Mouse (Mus musculus): Measurements from ENCODE around the gene Cpa4. TPM values are rescaled to one million over a fixed set of nuclear protein-coding genes. Genes with fewer than 3 reads are reported as not detected.

The Cpa4 gene
- polyA plus RNA-seq, 1 experiment from 2014 or later, result 0.12 TPM

GRCm38 (mm10) chr6:30542277-30542676 is 25.9 kb upstream of the Cpa4 start:
- peaks cover 55% of the 10 kb centered on the region for H3K4me1 ChIP-seq (ENCODE audit: insufficient read depth, low read length)
- no peaks in the 10 kb centered on the region for H3K9me3 ChIP-seq (ENCODE audit: low read length)
- WGBS, result 70% methylated on average over 6 of the region's 6 CpGs
- no peak overlapping the region for H3K27ac ChIP-seq (ENCODE audit: low read length)
- H3K36me3 ChIP-seq (ENCODE audit: insufficient read depth, low read length), result no peaks in the 10 kb centered on the region
- no peak overlapping the region for H3K9ac ChIP-seq (replicated peaks; ENCODE audit: low read length)
- H3K27me3 ChIP-seq (ENCODE audit: insufficient read depth, low read length), result no peaks in the 10 kb centered on the region
- no peak for ATAC-seq (ENCODE audit: low FRiP score, low TSS enrichment)
- H3K4me3 ChIP-seq (ENCODE audit: low read length), result no peak overlapping the region
- no peak overlapping the region for H3K4me2 ChIP-seq (replicated peaks; ENCODE audit: low read depth, low read length)

DNA sequence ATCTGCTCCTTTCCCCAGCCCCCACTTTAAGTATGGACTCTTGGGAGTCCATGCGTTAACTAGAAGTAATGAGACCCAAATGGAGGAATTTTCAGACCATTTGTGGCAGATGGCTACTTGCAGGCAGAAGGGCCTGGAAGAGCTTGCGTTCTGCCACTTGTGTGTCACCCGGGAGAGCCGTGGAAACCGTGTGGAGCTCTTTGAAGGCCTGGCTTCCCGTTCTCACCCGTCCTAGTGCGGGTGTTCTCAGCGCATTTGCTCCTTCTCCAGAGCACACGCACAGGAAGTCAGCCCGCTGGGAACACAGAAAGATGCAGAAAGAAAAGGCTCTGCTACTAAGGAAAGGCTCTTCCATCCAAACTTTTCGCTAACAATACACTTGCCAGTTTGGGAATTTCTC is 25.1 kb upstream of the Cpa4 start:
- Histone ChIP-seq H3K4me2 (replicated peaks; ENCODE audit: low read depth, low read length) (no peak overlapping the region), H3K27ac (ENCODE audit: low read length) (peak overlapping the region; percentile 81), H3K9ac (replicated peaks; ENCODE audit: low read length) (peak overlapping the region; percentile 25), H3K36me3 (ENCODE audit: insufficient read depth, low read length) (no peaks in the 10 kb centered on the region), H3K9me3 (ENCODE audit: low read length) (no peaks in the 10 kb centered on the region), H3K4me3 (ENCODE audit: low read length) (no peak overlapping the region), H3K4me1 (ENCODE audit: insufficient read depth, low read length) (peaks cover 60% of the 10 kb centered on the region), H3K27me3 (ENCODE audit: insufficient read depth, low read length) (no peaks in the 10 kb centered on the region)
- 33% methylated on average over 12 of the region's 12 CpGs for WGBS
- no peak for ATAC-seq (ENCODE audit: low FRiP score, low TSS enrichment)

GRCm38 (mm10) chr6:30543851-30544250 is 24.3 kb upstream of the Cpa4 start:
- 10% methylated on average over 8 of the region's 8 CpGs for WGBS
- Histone ChIP-seq H3K9me3 (ENCODE audit: low read length) (no peaks in the 10 kb centered on the region), H3K36me3 (ENCODE audit: insufficient read depth, low read length) (no peaks in the 10 kb centered on the region), H3K4me3 (ENCODE audit: low read length) (peak overlapping the region; percentile 9; the same call in 1 of the 2 replicates), H3K9ac (replicated peaks; ENCODE audit: low read length) (0 out of 2 replicates have a peak overlapping the region, but pooled peaks have one; percentile 0), H3K27me3 (ENCODE audit: insufficient read depth, low read length) (no peaks in the 10 kb centered on the region), H3K4me1 (ENCODE audit: insufficient read depth, low read length) (peaks cover 61% of the 10 kb centered on the region), H3K27ac (ENCODE audit: low read length) (peak overlapping the region; percentile 81), H3K4me2 (replicated peaks; ENCODE audit: low read depth, low read length) (peak overlapping the region; percentile 0)
- no peak for ATAC-seq (ENCODE audit: low FRiP score, low TSS enrichment)

GRCm38 (mm10) chr6:30545689-30546088 is 22.5 kb upstream of the Cpa4 start:
- ATAC-seq (ENCODE audit: low FRiP score, low TSS enrichment), result no peak
- no peaks in the 10 kb centered on the region for H3K36me3 ChIP-seq (ENCODE audit: insufficient read depth, low read length)
- no peaks in the 10 kb centered on the region for H3K27me3 ChIP-seq (ENCODE audit: insufficient read depth, low read length)
- 54% methylated on average over 7 of the region's 7 CpGs for WGBS
- H3K4me3 ChIP-seq (ENCODE audit: low read length), result no peak overlapping the region
- H3K4me2 ChIP-seq (replicated peaks; ENCODE audit: low read depth, low read length), result peak overlapping the region; percentile 22; the same call in 1 of the 2 replicates
- H3K9ac ChIP-seq (replicated peaks; ENCODE audit: low read length), result peak overlapping the region; percentile 35; the same call in 1 of the 2 replicates
- peaks cover 73% of the 10 kb centered on the region for H3K4me1 ChIP-seq (ENCODE audit: insufficient read depth, low read length)
- H3K9me3 ChIP-seq (ENCODE audit: low read length), result peaks cover 2% of the 10 kb centered on the region; the same call in 1 of the 2 replicates
- H3K27ac ChIP-seq (ENCODE audit: low read length), result peak overlapping the region; percentile 61

DNA sequence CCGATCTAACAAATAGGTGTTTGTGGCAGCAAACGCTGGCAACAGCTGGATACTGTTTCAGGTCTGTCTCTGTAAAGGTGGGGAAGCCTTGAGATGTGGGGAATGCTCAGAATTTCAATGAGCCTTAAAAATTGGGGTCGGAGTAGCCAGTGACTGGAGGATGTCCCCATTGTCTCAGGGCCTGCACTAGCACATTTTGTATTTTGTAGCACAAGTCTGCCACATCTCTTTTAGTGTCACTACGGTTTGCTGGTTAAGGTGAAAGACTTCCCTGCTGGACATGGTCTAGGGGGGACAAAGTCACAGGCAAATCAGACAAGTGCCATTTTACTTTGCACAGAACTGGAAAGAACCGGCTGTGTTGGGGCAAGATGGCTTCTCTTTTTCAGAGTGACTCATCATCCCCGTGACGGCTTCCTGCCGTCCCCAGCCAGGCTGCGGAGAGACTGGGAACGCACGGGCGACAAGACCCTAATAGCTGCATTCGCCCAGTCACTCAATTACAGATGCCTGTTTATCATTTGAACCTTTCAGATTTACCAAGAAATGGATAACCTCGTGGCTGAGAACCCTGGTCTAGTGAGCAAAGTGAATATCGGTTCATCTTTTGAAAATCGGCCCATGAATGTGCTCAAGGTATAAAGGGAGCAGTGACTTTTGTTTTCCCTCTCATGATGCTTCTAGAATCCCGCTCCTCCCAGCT is 21.4 kb upstream of the Cpa4 start:
- Histone ChIP-seq H3K9ac (replicated peaks; ENCODE audit: low read length) (peak overlapping the region; percentile 63), H3K27ac (ENCODE audit: low read length) (peak overlapping the region; percentile 96), H3K9me3 (ENCODE audit: low read length) (peaks cover 7% of the 10 kb centered on the region; the same call in 1 of the 2 replicates)

DNA sequence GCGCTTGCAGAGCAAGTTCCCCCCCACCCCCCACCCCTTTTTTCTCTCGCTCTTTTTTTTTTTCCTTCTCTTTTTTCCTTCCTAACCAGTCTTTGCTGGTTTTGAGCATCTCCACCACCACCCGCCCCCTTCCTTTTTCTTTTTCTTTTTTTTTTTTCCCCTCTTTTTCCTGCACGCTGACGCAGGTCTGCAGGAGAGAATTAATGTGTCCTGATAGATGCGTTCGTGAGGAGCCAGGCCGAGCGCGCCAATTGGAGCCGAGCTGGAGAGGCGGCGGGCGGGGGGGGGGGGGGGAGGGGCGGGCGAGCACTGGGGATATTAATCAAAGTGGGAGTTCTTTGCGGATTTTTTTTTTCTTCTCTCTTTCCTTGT is 20.9 kb upstream of the Cpa4 start:
- WGBS, result under 1% methylated on average over 12 of the region's 17 CpGs
- peak overlapping the region; percentile 63 for H3K9ac ChIP-seq (replicated peaks; ENCODE audit: low read length)
- peak overlapping the region; percentile 60 for H3K4me2 ChIP-seq (replicated peaks; ENCODE audit: low read depth, low read length)
- H3K27me3 ChIP-seq (ENCODE audit: insufficient read depth, low read length), result no peaks in the 10 kb centered on the region
- ATAC-seq (ENCODE audit: low FRiP score, low TSS enrichment), result 0 out of 2 replicates have a peak, but pooled peaks have one; percentile 27
- peak overlapping the region; percentile 36 for H3K4me3 ChIP-seq (ENCODE audit: low read length)
- peak overlapping the region; percentile 96 for H3K27ac ChIP-seq (ENCODE audit: low read length)
- H3K9me3 ChIP-seq (ENCODE audit: low read length), result peaks cover 7% of the 10 kb centered on the region; the same call in 1 of the 2 replicates
- H3K4me1 ChIP-seq (ENCODE audit: insufficient read depth, low read length), result peaks cover 77% of the 10 kb centered on the region
- no peaks in the 10 kb centered on the region for H3K36me3 ChIP-seq (ENCODE audit: insufficient read depth, low read length)

More for the DNA sequence above, 21.4 kb upstream of the Cpa4 start:
- Histone ChIP-seq H3K4me1 (ENCODE audit: insufficient read depth, low read length) (peaks cover 72% of the 10 kb centered on the region), H3K4me2 (replicated peaks; ENCODE audit: low read depth, low read length) (peak overlapping the region; percentile 60), H3K4me3 (ENCODE audit: low read length) (peak overlapping the region; percentile 36), H3K27me3 (ENCODE audit: insufficient read depth, low read length) (no peaks in the 10 kb centered on the region), H3K36me3 (ENCODE audit: insufficient read depth, low read length) (no peaks in the 10 kb centered on the region)
- 11% methylated on average over 17 of the region's 17 CpGs for WGBS
- peak; percentile 37; the same call in 1 of the 2 replicates for ATAC-seq (ENCODE audit: low FRiP score, low TSS enrichment)

- 0 out of 2 replicates have a peak overlapping the region, but pooled peaks have one; percentile 46 for H3K9ac ChIP-seq (replicated peaks; ENCODE audit: low read length)
- H3K4me3 ChIP-seq (ENCODE audit: low read length), result no peak overlapping the region
- no peak for ATAC-seq (ENCODE audit: low FRiP score, low TSS enrichment)
- H3K27me3 ChIP-seq (ENCODE audit: insufficient read depth, low read length), result no peaks in the 10 kb centered on the region
- no peaks in the 10 kb centered on the region for H3K36me3 ChIP-seq (ENCODE audit: insufficient read depth, low read length)
- H3K9me3 ChIP-seq (ENCODE audit: low read length), result peaks cover 7% of the 10 kb centered on the region; the same call in 1 of the 2 replicates
- WGBS, result 24% methylated on average over 9 of the region's 9 CpGs
- H3K4me2 ChIP-seq (replicated peaks; ENCODE audit: low read depth, low read length), result peak overlapping the region; percentile 60
- H3K27ac ChIP-seq (ENCODE audit: low read length), result peak overlapping the region; percentile 90
- H3K4me1 ChIP-seq (ENCODE audit: insufficient read depth, low read length), result peaks cover 81% of the 10 kb centered on the region
These were observed 20.4 kb upstream of the Cpa4 start for GRCm38 (mm10) chr6:30547656-30548306.

DNA sequence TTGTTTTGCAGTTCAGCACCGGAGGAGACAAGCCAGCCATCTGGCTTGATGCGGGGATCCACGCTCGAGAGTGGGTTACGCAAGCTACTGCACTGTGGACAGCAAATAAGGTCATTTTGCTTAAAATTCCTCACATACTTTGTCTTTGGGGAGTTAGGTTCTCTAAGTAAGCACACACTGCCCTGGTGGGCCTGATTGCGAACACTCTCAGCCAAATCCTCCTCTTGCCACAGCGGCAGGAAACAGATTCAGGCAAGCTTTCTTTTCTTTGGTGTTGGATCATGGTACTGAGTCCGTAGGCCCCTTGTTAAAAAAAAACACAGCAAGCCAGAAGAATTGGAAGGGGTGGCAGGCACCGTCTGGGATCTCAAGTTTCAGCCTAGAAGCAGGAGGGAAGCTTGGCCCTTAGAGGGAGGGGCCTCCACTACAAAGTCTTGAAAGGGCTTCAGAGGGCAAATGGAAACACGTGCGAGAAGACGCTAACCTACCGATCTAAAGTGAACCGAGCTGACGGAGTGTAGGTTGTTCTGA is 18.9 kb upstream of the Cpa4 start:
- no peak overlapping the region for H3K4me3 ChIP-seq (ENCODE audit: low read length)
- H3K4me2 ChIP-seq (replicated peaks; ENCODE audit: low read depth, low read length), result peak overlapping the region; percentile 32
- peaks cover 7% of the 10 kb centered on the region; the same call in 1 of the 2 replicates for H3K9me3 ChIP-seq (ENCODE audit: low read length)
- H3K9ac ChIP-seq (replicated peaks; ENCODE audit: low read length), result peak overlapping the region; percentile 9
- peak; percentile 33 for ATAC-seq (ENCODE audit: low FRiP score, low TSS enrichment)
- peaks cover 81% of the 10 kb centered on the region for H3K4me1 ChIP-seq (ENCODE audit: insufficient read depth, low read length)
- H3K36me3 ChIP-seq (ENCODE audit: insufficient read depth, low read length), result no peaks in the 10 kb centered on the region
- WGBS, result 12% methylated on average over 15 of the region's 15 CpGs
- no peaks in the 10 kb centered on the region for H3K27me3 ChIP-seq (ENCODE audit: insufficient read depth, low read length)
- H3K27ac ChIP-seq (ENCODE audit: low read length), result peak overlapping the region; percentile 90

DNA sequence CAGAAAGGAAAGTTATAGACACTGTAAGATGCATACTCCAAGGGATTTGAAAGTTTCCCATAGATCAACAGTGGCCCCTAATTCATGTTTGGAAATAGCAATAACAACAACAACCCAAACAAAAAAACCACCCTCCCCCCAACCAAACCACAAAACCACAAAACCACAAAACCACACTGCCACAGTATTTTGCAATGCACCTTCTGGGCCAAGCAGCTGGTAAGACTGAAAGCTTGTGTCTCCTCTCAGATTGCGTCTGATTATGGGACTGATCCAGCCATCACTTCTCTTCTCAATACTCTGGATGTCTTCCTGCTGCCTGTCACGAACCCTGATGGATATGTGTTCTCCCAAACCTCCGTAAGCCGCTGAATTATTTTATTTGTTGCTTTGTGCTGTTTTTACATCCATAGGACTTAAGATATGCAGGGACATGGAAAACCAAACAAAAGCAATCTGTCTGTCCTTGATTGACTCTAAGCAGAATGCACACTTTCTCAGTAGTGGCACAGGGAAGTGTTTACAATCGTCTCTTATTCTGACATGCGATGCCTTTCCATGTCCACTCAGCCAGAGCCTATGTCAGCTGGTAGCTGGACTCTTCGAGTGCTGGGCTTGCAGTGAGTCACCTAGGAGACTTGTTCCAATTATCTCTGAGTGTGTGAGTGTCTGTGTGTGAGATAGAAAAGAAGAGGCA is 17.5 kb upstream of the Cpa4 start:
- 73% methylated on average over 7 of the region's 7 CpGs for WGBS
- Histone ChIP-seq H3K4me1 (ENCODE audit: insufficient read depth, low read length) (peaks cover 72% of the 10 kb centered on the region), H3K4me3 (ENCODE audit: low read length) (no peak overlapping the region), H3K27me3 (ENCODE audit: insufficient read depth, low read length) (no peaks in the 10 kb centered on the region), H3K36me3 (ENCODE audit: insufficient read depth, low read length) (no peaks in the 10 kb centered on the region), H3K27ac (ENCODE audit: low read length) (no peak overlapping the region), H3K9me3 (ENCODE audit: low read length) (peaks cover 7% of the 10 kb centered on the region; the same call in 1 of the 2 replicates), H3K4me2 (replicated peaks; ENCODE audit: low read depth, low read length) (no peak overlapping the region), H3K9ac (replicated peaks; ENCODE audit: low read length) (no peak overlapping the region)
- ATAC-seq (ENCODE audit: low FRiP score, low TSS enrichment), result no peak

All from kidney, embryonic 16.5 days (tissue).